Mouse (Mus musculus) spleen, adult 2 months (tissue): Measurements from ENCODE around the gene Rag2. TPM values are rescaled to one million over a fixed set of nuclear protein-coding genes. Genes with fewer than 3 reads are reported as not detected.

Experiments
- DNase-seq, 2 experiments: peaks; one replicate each; pipeline versions ENCODE4 v3.0.0 to v3.0.0-alpha.2; 2012 to 2021; ENCODE audit warnings: low spot score in 2 of 2, low read depth in 1 of 2
- H3K27ac ChIP-seq: fragments of 200-500 bp; 2 replicates; pipeline ENCODE4 v1.5.1; 2012; ENCODE audit warnings: low read length, inconsistent platforms; ENCODE audit not compliant: insufficient read depth
- H3K27me3 ChIP-seq: fragments of 200-500 bp; 2 replicates; pipeline ENCODE4 v1.6.1; 2012; ENCODE audit warnings: mild to moderate bottlenecking, moderate library complexity, low read length, inconsistent platforms; ENCODE audit not compliant: control insufficient read depth, insufficient read depth
- H3K36me3 ChIP-seq: fragments of 200-500 bp; 2 replicates; pipeline ENCODE4 v1.6.1; 2012; ENCODE audit warnings: mild to moderate bottlenecking, low read length, inconsistent platforms; ENCODE audit not compliant: control insufficient read depth, insufficient read depth
- H3K4me1 ChIP-seq: fragments of 200-500 bp; 2 replicates; pipeline ENCODE4 v1.6.1; 2011; ENCODE audit warnings: inconsistent platforms; ENCODE audit not compliant: control insufficient read depth, insufficient read depth, insufficient read length
- H3K4me3 ChIP-seq: fragments of 200-500 bp; 2 replicates; pipeline ENCODE4 v1.5.1; 2011; ENCODE audit warnings: mild to moderate bottlenecking, inconsistent platforms; ENCODE audit not compliant: insufficient read depth, insufficient read length; ENCODE audit errors: extremely low read depth
- CTCF ChIP-seq: fragments of 200-500 bp; IDR thresholded peaks from 2 replicates; pipeline ENCODE4 v1.5.1; 2011; ENCODE audit warnings: mild to moderate bottlenecking, inconsistent platforms; ENCODE audit not compliant: insufficient read depth, insufficient read length, insufficient replicate concordance; ENCODE audit errors: extremely low read depth
- POLR2A ChIP-seq: fragments of 200-500 bp; IDR thresholded peaks from 2 replicates; pipeline ENCODE4 v1.6.1; 2011; ENCODE audit warnings: low read depth, low read length, inconsistent platforms
- WGBS: fragments of 180-500 bp; shearing (Covaris S2); methylation state at CpG from one replicate; pipeline ENCODE4 v1.1.7; 2018; 5-methylcytosine and 5-hydroxymethylcytosine counted together
- polyA plus RNA-seq: library from polyadenylated mRNA; depleted of rRNA; stranded (reverse); fragments of >200 nt; gene quantifications from 2 replicates; pipeline ENCODE4 v1.2.3, GENCODE M21; 2012

The Rag2 gene
- polyA plus RNA-seq, 1 experiment = not detected

GRCm38 (mm10) chr2:101592023-101592841 lies 32.3 kb upstream of the Rag2 start:
- Histone ChIP-seq H3K36me3 (no peaks in the 10 kb centered on the region), H3K27ac (no peak overlapping the region), H3K4me3 (no peak overlapping the region), H3K27me3 (no peaks in the 10 kb centered on the region), H3K4me1 (no peaks in the 10 kb centered on the region)
- DNase-seq = no peak
- TF ChIP-seq CTCF (no peak), POLR2A (no peak)
- 71% methylated on average over 10 of the region's 10 CpGs for WGBS

DNA sequence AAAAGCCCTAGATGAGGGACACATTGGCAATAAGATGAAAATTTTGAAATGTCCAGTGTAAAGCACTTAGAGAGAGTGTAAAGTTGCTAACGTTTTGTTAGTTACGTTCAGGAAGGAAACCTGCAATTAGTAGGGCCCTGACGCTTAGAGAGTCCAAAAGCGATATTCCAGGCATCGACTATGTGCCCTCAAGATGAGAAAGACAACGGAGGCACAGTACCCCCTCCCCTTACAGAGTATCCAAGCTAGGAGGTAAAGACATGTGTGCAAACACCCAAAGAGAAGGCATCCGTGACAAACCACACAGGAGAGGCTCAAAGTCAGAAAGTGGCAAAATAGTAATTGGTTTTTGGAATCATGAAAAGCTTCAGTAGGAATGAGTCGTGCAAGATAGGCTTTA lies 31.6 kb upstream of the Rag2 start:
- H3K4me3 ChIP-seq = no peak overlapping the region
- H3K27ac ChIP-seq = no peak overlapping the region
- H3K36me3 ChIP-seq = no peaks in the 10 kb centered on the region
- no peak for DNase-seq
- TF ChIP-seq POLR2A (no peak), CTCF (no peak)
- no peaks in the 10 kb centered on the region for H3K27me3 ChIP-seq
- no peaks in the 10 kb centered on the region for H3K4me1 ChIP-seq
- 89% methylated on average over 8 of the region's 8 CpGs for WGBS

DNA sequence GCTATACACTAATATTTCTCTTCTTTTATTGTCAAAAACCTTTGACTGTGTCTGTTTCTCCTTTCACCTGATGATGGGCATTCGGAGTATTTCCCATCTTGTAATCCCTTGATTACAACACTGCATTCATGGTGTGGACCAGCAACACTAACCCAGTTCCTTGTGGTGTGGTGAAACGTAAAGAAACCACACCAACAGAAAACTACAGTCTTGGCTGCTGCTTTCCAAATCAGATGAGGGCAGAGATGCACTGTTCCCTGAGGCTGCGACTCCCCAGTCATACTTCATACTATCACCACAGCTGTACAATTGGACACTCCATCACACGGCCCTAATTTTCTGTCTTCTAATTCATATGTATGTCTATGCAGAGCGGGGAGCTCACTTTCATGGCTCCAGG lies 29.8 kb upstream of the Rag2 start:
- no peak for TF ChIP-seq POLR2A
- TF ChIP-seq CTCF = no peak
- DNase-seq = no peak
- Histone ChIP-seq H3K27ac (no peak overlapping the region), H3K4me1 (peaks cover 4% of the 10 kb centered on the region; the same call in 1 of the 2 replicates), H3K27me3 (no peaks in the 10 kb centered on the region), H3K36me3 (no peaks in the 10 kb centered on the region), H3K4me3 (no peak overlapping the region)
- 73% methylated on average over 5 of the region's 5 CpGs for WGBS

GRCm38 (mm10) chr2:101597186-101597585 lies 27.3 kb upstream of the Rag2 start:
- H3K4me1 ChIP-seq = peaks cover 7% of the 10 kb centered on the region; the same call in 1 of the 2 replicates
- H3K27ac ChIP-seq = no peak overlapping the region
- no peaks in the 10 kb centered on the region for H3K36me3 ChIP-seq
- H3K27me3 ChIP-seq = no peaks in the 10 kb centered on the region; the same call in 1 of the 2 replicates
- no peak for TF ChIP-seq POLR2A
- peak in 1 of 2 experiments; percentile 17 for DNase-seq
- H3K4me3 ChIP-seq = no peak overlapping the region

DNA sequence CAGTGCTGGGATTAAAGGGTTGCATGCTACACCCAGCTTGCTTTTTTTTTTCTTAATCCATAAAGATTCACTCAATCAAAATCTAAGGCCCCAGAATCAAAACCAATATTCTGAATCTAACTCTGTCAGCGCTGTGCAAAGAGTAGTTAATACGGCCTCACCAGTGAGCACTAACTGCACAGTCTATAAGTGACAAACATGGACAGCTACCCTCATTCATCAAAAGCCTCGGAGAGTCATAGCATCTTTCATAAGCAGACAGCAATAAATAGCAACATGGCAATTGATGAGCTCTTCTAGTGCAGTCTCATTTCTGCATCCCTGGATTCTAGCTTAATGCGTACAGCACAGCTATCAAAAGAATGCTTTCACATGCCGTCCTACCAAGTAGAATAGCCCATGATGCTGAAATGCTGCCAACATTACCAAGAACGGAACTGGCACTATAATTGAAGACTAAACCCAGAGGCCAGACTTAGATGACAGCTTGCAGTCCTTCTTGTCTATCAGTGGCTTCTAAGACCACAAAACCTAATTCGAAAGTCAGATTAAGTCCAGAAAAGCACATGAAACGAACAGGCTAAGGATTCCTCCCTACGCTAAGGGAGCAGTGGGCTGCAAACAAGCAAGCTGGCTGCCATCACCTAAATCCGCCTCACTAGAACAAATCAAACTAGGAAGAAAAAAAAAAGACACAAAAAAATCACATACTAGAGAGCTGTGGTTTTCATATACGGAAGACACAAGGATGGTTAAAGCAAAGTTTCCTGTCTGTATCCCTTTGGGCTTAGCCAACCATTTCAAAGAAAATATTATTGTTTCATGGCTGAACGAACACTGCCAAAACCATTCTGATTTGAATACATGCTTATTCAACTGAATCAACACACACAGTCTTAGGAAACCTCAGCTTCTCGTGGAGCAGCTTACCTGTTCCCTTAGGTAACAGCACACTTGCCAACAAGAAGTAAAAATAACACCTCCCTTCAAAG lies 26.0 kb upstream of the Rag2 start:
- no peak for TF ChIP-seq CTCF
- TF ChIP-seq POLR2A = no peak
- no peak overlapping the region for H3K27ac ChIP-seq
- WGBS = 42% methylated on average over 13 of the region's 13 CpGs
- H3K4me1 ChIP-seq = peaks cover 7% of the 10 kb centered on the region; the same call in 1 of the 2 replicates
- no peaks in the 10 kb centered on the region; the same call in 1 of the 2 replicates for H3K27me3 ChIP-seq
- no peak overlapping the region; the same call in 1 of the 2 replicates for H3K4me3 ChIP-seq
- peak in 1 of 2 experiments; percentile 18 for DNase-seq
- H3K36me3 ChIP-seq = no peaks in the 10 kb centered on the region

- Histone ChIP-seq H3K4me1 (peaks cover 7% of the 10 kb centered on the region; the same call in 1 of the 2 replicates), H3K27me3 (no peaks in the 10 kb centered on the region; the same call in 1 of the 2 replicates), H3K27ac (no peak overlapping the region), H3K4me3 (no peak overlapping the region), H3K36me3 (no peaks in the 10 kb centered on the region)
- WGBS = 6% methylated on average over 8 of the region's 8 CpGs
- no peak for TF ChIP-seq POLR2A
- no peak for TF ChIP-seq CTCF
- no peak for DNase-seq
Measured at GRCm38 (mm10) chr2:101600703-101601102, 23.8 kb upstream of the Rag2 start.

GRCm38 (mm10) chr2:101603099-101603498 lies 21.4 kb upstream of the Rag2 start:
- TF ChIP-seq CTCF = no peak
- no peak for TF ChIP-seq POLR2A
- Histone ChIP-seq H3K4me3 (no peak overlapping the region), H3K27me3 (no peaks in the 10 kb centered on the region; the same call in 1 of the 2 replicates), H3K36me3 (no peaks in the 10 kb centered on the region), H3K27ac (no peak overlapping the region), H3K4me1 (peaks cover 7% of the 10 kb centered on the region; the same call in 1 of the 2 replicates)
- 80% methylated on average over 1 of the region's 1 CpGs for WGBS
- DNase-seq = no peak
